Mouse (Mus musculus): ENCODE measurements around the gene Fpgs.

Fpgs gene

GRCm38 (mm10) chr2:32699680-32700079 is 4.3 kb downstream of the Fpgs start:
- no peak for DNase-seq (ENCODE audit: low spot score)

- DNase-seq (ENCODE audit: low spot score) = no peak
Observed at GRCm38 (mm10) chr2:32694691-32695090, 9.3 kb downstream of the Fpgs start.

GRCm38 (mm10) chr2:32693823-32694411 is 10.0 kb downstream of the Fpgs start:
- DNase-seq (ENCODE audit: low spot score) = peak; percentile 99

- DNase-seq (ENCODE audit: low spot score) = peak; percentile 9
Observed at GRCm38 (mm10) chr2:32693282-32693681, 10.7 kb downstream of the Fpgs start.

- no peak for DNase-seq (ENCODE audit: low spot score)
Observed at GRCm38 (mm10) chr2:32692496-32692895, 11.4 kb downstream of the Fpgs start.

- DNase-seq (ENCODE audit: low spot score) = no peak
Observed at GRCm38 (mm10) chr2:32691041-32691440, 12.9 kb downstream of the Fpgs start.

GRCm38 (mm10) chr2:32689420-32689819 is 14.5 kb downstream of the Fpgs start:
- DNase-seq (ENCODE audit: low spot score) = peak; percentile 92

GRCm38 (mm10) chr2:32687562-32687961 is 16.4 kb downstream of the Fpgs start:
- DNase-seq (ENCODE audit: low spot score) = no peak

- DNase-seq (ENCODE audit: low spot score) = no peak
Observed at GRCm38 (mm10) chr2:32686640-32687039, 17.3 kb downstream of the Fpgs start.

- no peak for DNase-seq (ENCODE audit: low spot score)
Observed at GRCm38 (mm10) chr2:32685807-32686206, 18.1 kb downstream of the Fpgs start.

GRCm38 (mm10) chr2:32684681-32685428 is 19.1 kb downstream of the Fpgs start:
- DNase-seq (ENCODE audit: low spot score) = no peak

- DNase-seq (ENCODE audit: low spot score) = no peak
Observed at GRCm38 (mm10) chr2:32683701-32684100, 20.2 kb downstream of the Fpgs start.

- DNase-seq (ENCODE audit: low spot score) = no peak
Observed at GRCm38 (mm10) chr2:32682721-32683417, 21.1 kb downstream of the Fpgs start.

GRCm38 (mm10) chr2:32681754-32682153 is 22.2 kb downstream of the Fpgs start:
- no peak for DNase-seq (ENCODE audit: low spot score)

- no peak for DNase-seq (ENCODE audit: low spot score)
Observed at GRCm38 (mm10) chr2:32680961-32681650, 22.8 kb downstream of the Fpgs start.

GRCm38 (mm10) chr2:32680051-32680451 is 23.9 kb downstream of the Fpgs start:
- no peak for DNase-seq (ENCODE audit: low spot score)

GRCm38 (mm10) chr2:32677683-32678082 is 26.3 kb downstream of the Fpgs start:
- DNase-seq (ENCODE audit: low spot score) = no peak

GRCm38 (mm10) chr2:32676821-32677220 is 27.1 kb downstream of the Fpgs start:
- DNase-seq (ENCODE audit: low spot score) = no peak

GRCm38 (mm10) chr2:32673176-32673917 is 30.6 kb downstream of the Fpgs start:
- DNase-seq (ENCODE audit: low spot score) = no peak

GRCm38 (mm10) chr2:32671907-32672595 is 31.9 kb downstream of the Fpgs start:
- DNase-seq (ENCODE audit: low spot score) = no peak

- no peak for DNase-seq (ENCODE audit: low spot score)
Observed at GRCm38 (mm10) chr2:32671147-32671546, 32.8 kb downstream of the Fpgs start.

All from embryo, embryonic 10.5 days (tissue).